Mouse (Mus musculus) megakaryocyte progenitor cell, adult 5-6 weeks (primary cell): ENCODE results near the gene Sall1. TPM values are rescaled to one million over a fixed set of nuclear protein-coding genes. Genes with fewer than 3 reads are reported as not detected.

ENCODE experiments used
- ATAC-seq: replicated peaks from 2 replicates; pipeline ENCODE4 v1.8.0; 2016; ENCODE audit warnings: mild to moderate bottlenecking, moderate TSS enrichment, inconsistent platforms; ENCODE audit not compliant: poor library complexity
- total RNA-seq, 2 experiments: library from RNA; stranded (forward) in 1 of 2; stranded (reverse) in 1 of 2; fragments of 157-497, 149-512 nt in 1 of 2; fragments of 200-1000 nt in 1 of 2; gene quantifications; 2 replicates each; pipeline versions ENCODE4 v1.2.3 to v1.2.4; 2015 to 2017

Gene Sall1
- total RNA-seq, 2 experiments from 2014 or later: not detected

- no peak for ATAC-seq
These were observed 46.7 kb downstream of the Sall1 start for GRCm38 (mm10) chr8:88997276-88997675.

GRCm38 (mm10) chr8:88991780-88992509 is 52.0 kb downstream of the Sall1 start:
- no peak for ATAC-seq

- no peak for ATAC-seq
These were observed 52.8 kb downstream of the Sall1 start for GRCm38 (mm10) chr8:88991176-88991575.

- no peak for ATAC-seq
These were observed 55.0 kb downstream of the Sall1 start for GRCm38 (mm10) chr8:88989002-88989401.

DNA sequence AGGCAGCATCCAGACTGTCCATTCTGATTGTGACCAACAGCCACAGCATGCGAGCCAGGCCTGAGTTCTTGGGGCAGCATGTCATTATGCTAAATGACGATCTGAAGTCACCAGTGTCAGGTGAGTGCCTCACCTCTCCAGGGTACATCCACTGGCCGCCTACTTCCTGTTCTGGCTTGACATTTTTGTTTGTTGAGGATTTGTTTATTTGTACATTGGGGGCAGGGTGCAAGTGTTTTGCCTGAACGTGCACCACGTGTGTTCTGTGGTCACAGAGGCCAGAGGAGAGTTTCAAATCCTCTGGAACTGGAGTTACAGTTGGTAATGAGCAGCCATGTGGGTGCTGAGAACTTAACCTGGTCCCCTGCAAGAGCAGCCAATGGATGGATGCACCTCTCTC is 60.5 kb downstream of the Sall1 start:
- no peak for ATAC-seq
